Mouse (Mus musculus) heart, embryonic 14.5 days (tissue): ENCODE measurements around the gene Shc2. TPM values are rescaled to one million over a fixed set of nuclear protein-coding genes. Genes with fewer than 3 reads are reported as not detected.

ENCODE experiments used
- ATAC-seq: fragments of 200-750 bp; cut with Nextera tagmentation; 2 replicates; pipeline ENCODE4 v1.8.0; 2017; ENCODE audit warnings: low read depth, moderate TSS enrichment; ENCODE audit not compliant: insufficient number of reproducible peaks, insufficient read depth, low FRiP score
- H3K27ac ChIP-seq, 2 experiments: fragments of 200-500 bp in 1 of 2; fragments of 300-500 bp in 1 of 2; sonication (generic) in 1 of 2; replicated peaks in 1 of 2; 2 replicates each; pipeline ENCODE4 v1.5.1; 2012 to 2014; ENCODE audit warnings: low read depth in 2 of 2, low read length in 2 of 2, control low read depth in 1 of 2, mild to moderate bottlenecking in 1 of 2, mixed read lengths in 1 of 2; ENCODE audit not compliant: control insufficient read depth in 1 of 2, insufficient read depth in 1 of 2
- H3K27me3 ChIP-seq: fragments of 300-500 bp; sonication (generic); 2 replicates; pipeline ENCODE4 v1.6.1; 2014; ENCODE audit warnings: mild to moderate bottlenecking, low read length, control low read depth; ENCODE audit not compliant: control insufficient read depth, insufficient read depth
- H3K36me3 ChIP-seq: fragments of 300-500 bp; sonication (generic); 2 replicates; pipeline ENCODE4 v1.6.1; 2014; ENCODE audit warnings: mild to moderate bottlenecking, control low read depth, low read length, mixed read lengths; ENCODE audit not compliant: control insufficient read depth, insufficient read depth
- H3K4me1 ChIP-seq, 2 experiments: fragments of 200-500 bp in 1 of 2; fragments of 300-500 bp in 1 of 2; sonication (generic) in 1 of 2; 2 replicates each; pipeline ENCODE4 v1.6.1; 2012 to 2014; ENCODE audit warnings: low read length in 2 of 2, control low read depth in 1 of 2, mixed read lengths in 1 of 2; ENCODE audit not compliant: control insufficient read depth in 2 of 2, insufficient read depth in 2 of 2
- H3K4me2 ChIP-seq: fragments of 300-500 bp; sonication (generic); 2 replicates; pipeline ENCODE4 v1.6.1; 2014; ENCODE audit warnings: mild to moderate bottlenecking, low read length
- H3K4me3 ChIP-seq, 2 experiments: fragments of 200-500 bp in 1 of 2; fragments of 300-500 bp in 1 of 2; sonication (generic) in 1 of 2; 2 replicates each; pipeline ENCODE4 v1.5.1; 2012 to 2014; ENCODE audit warnings: low read length in 2 of 2, mild to moderate bottlenecking in 2 of 2, control low read depth in 1 of 2, low read depth in 1 of 2, moderate library complexity in 1 of 2; ENCODE audit not compliant: control insufficient read depth in 1 of 2, insufficient read depth in 1 of 2
- H3K9ac ChIP-seq: fragments of 300-500 bp; sonication (generic); 2 replicates; pipeline ENCODE4 v1.6.1; 2014; ENCODE audit warnings: mild to moderate bottlenecking, low read length
- H3K9me3 ChIP-seq: fragments of 300-500 bp; sonication (generic); 2 replicates; pipeline ENCODE4 v1.6.1; 2016; ENCODE audit warnings: low read length, control low read depth; ENCODE audit not compliant: control insufficient read depth
- WGBS: fragments of 180-500 bp; shearing (Covaris S2); extraction: QIAGEN DNeasy Blood & Tissue Kit; methylation state at CpG from one replicate; pipeline ENCODE4 v1.1.7; 2014; 5-methylcytosine and 5-hydroxymethylcytosine counted together
- polyA plus RNA-seq: library from polyadenylated mRNA; unstranded; fragments of >200 nt; fragmentation: Nextera tagmentation; extraction: Ambion mirVana; gene quantifications from 2 replicates; pipeline ENCODE4 v1.2.1, GENCODE M21; 2014

The Shc2 gene
- polyA plus RNA-seq, 1 experiment from 2014 or later: 1.6 TPM

DNA sequence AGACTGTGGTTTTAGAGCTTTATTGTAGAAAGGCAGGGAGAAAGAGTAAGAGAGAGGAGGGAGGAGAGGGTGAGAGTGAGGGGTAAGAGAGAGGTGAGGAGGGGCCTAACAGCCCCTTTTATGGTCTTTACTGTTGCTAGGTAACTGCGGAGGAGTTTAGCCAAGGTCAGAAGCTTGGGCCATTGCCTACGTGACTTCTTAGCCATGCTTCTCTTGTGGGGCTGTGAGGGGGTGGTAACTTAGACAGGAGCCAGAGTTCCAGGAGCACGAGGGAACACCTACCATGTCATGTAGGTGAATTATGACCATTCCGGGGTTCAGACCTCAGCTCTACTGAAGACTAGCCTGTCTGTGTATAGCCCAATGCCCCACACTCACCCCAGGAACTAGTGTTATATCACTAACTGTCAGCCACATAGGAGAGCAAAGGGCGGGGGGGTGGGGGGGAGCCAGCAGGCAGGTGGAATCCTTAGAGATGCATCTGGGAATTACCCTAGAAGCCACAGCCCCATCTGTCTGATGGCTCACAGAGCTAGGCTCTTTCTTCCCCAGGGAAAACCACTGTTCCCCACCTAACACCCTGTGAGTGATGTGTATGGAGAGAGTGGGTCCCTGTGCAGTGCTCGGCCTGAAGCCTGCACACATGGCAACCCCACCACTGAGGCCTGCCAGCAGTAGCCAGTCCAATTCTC lies 33.8 kb upstream of the Shc2 start:
- no peaks in the 10 kb centered on the region for H3K36me3 ChIP-seq
- 83% methylated on average over 6 of the region's 6 CpGs for WGBS
- ATAC-seq: no peak
- no peak overlapping the region for H3K4me2 ChIP-seq
- H3K9ac ChIP-seq: no peak overlapping the region
- H3K27ac ChIP-seq: no peak overlapping the region
- H3K27me3 ChIP-seq: no peaks in the 10 kb centered on the region
- no peaks in the 10 kb centered on the region for H3K9me3 ChIP-seq
- H3K4me1 ChIP-seq: peaks cover 9 to 12% of the 10 kb centered on the region in 2 experiments
- H3K4me3 ChIP-seq: no peak overlapping the region

DNA sequence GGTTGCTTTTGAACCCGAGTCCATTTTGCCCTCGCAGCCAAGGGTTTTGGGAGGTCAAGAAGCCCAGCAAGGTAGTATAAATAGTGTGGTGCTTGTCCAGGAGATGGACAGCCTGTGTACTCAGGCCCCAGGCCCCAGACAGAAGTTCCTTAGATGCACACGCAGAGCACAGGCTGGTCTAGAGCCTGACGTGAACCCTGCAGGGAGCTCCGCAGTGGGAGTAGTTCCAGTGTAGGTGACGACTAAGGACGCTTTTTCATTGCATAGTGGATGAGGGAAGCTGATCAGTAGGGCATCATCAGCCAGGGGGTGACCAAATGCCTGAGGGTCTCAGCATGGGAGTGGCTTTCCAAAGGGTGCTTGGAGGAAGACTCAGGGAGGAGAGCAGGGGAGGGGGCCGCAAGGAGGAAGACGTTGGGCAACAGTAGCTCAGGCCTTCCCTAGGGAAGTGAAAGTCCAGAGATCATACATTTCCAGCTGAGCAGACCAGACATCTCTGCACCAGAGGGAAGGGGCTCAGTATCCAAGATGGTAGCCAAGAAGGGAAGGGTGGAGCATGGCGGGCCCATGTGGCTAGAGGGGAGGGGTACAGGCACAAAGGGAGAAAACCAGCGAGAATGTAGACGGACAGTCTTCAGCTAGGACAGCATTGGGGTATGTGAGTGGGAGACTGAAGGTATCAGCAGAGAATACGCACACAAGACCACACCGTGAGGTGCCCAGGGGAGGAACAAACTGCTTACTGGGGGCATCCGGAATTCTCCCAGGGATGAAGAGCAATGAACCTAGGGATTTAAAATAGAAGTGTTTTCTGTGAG lies 32.6 kb upstream of the Shc2 start:
- Histone ChIP-seq H3K36me3 (no peaks in the 10 kb centered on the region), H3K9me3 (no peaks in the 10 kb centered on the region), H3K4me1 (peaks cover 5 to 9% of the 10 kb centered on the region in 2 experiments), H3K4me2 (peak overlapping the region; percentile 89), H3K4me3 (peak overlapping the region; percentile 84 to 86), H3K27ac (peak overlapping the region in 1 of 2 experiments; percentile 90; a peak in 1 of 4 replicates), H3K27me3 (no peaks in the 10 kb centered on the region), H3K9ac (peak overlapping the region; percentile 82)
- ATAC-seq: peak; percentile 33; the same call in 1 of the 2 replicates
- WGBS: 39% methylated on average over 15 of the region's 15 CpGs

DNA sequence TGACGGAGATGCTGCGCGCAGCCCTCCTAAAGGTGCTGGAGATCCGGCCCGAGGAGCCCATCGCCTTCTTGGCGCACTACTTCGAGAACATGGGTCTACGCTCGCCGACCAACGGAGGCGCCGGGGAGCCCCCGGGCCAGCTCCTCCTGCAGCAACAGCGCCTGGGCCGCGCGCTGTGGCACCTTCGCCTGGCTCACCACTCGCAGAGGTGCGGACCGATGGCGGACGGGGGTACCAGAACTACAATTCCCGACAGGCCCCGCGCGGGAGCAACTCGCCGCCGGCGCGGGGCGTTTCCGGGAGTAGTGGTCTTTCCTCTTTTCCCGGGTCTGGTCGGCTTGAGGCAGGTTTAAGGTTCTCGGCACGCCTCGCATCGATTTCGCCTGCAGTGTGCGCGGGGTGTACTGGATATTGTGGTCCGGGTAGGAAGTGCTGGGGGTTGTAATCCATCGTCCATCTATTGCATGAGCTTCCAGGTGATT lies 31.9 kb upstream of the Shc2 start:
- peak overlapping the region; percentile 84 to 90 for H3K27ac ChIP-seq
- WGBS: under 1% methylated on average over 47 of the region's 47 CpGs
- peak; percentile 58 for ATAC-seq

GRCm38 (mm10) chr10:79668771-79669575 lies 31.3 kb upstream of the Shc2 start, which contains the start of gene Tpgs1:
TSS of gene Tpgs1 (plus strand) at chr10:79669369.
- Histone ChIP-seq H3K9ac (peak within 1 kb of the TSS; percentile 82), H3K27ac (peak within 1 kb of the TSS; percentile 84 to 90), H3K27me3 (no peaks in the 10 kb centered on the region), H3K4me2 (peak within 1 kb of the TSS; percentile 89), H3K4me1 (peaks cover 5 to 9% of the 10 kb centered on the region in 2 experiments), H3K9me3 (no peaks in the 10 kb centered on the region), H3K4me3 (peak within 1 kb of the TSS; percentile 84 to 86), H3K36me3 (no peaks in the 10 kb centered on the region)
- under 1% methylated on average over 45 of the region's 45 CpGs for WGBS
- ATAC-seq: peak; percentile 57

More for the DNA sequence above, 31.9 kb upstream of the Shc2 start:
- no peaks in the 10 kb centered on the region for H3K36me3 ChIP-seq
- peak overlapping the region; percentile 82 for H3K9ac ChIP-seq
- peak overlapping the region; percentile 84 to 86 for H3K4me3 ChIP-seq
- H3K9me3 ChIP-seq: no peaks in the 10 kb centered on the region
- peak overlapping the region; percentile 89 for H3K4me2 ChIP-seq
- H3K4me1 ChIP-seq: peaks cover 5 to 9% of the 10 kb centered on the region in 2 experiments
- no peaks in the 10 kb centered on the region for H3K27me3 ChIP-seq

GRCm38 (mm10) chr10:79668076-79668475 lies 30.4 kb upstream of the Shc2 start:
- Histone ChIP-seq H3K27me3 (no peaks in the 10 kb centered on the region), H3K4me2 (no peak overlapping the region), H3K4me3 (no peak overlapping the region), H3K9ac (no peak overlapping the region), H3K9me3 (no peaks in the 10 kb centered on the region), H3K4me1 (peaks cover 5 to 9% of the 10 kb centered on the region in 2 experiments), H3K36me3 (no peaks in the 10 kb centered on the region), H3K27ac (no peak overlapping the region)
- no peak for ATAC-seq
- 82% methylated on average over 5 of the region's 5 CpGs for WGBS

DNA sequence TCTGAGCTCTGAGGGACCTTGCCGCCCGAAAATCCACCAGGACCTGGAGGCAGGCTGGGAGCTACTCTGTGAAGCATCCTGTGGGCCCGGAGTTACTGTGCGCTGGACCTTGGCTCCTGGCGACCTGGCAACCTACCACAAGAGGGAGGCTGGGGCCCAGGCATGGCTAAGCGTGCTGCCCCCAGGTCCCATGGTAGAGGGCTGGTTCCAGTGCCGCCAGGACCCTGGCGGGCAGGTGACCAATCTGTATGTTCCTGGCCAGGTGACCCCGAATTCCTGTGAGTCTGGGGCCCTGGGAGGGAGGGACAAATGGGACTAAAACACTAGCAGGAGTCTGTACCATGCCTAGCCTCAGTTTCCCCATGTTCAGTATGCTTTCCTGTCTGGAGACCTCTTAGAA lies 28.8 kb upstream of the Shc2 start:
- peaks cover 8 to 9% of the 10 kb centered on the region in 2 experiments for H3K4me1 ChIP-seq
- no peak overlapping the region for H3K27ac ChIP-seq
- ATAC-seq: no peak
- no peak overlapping the region for H3K4me2 ChIP-seq
- no peaks in the 10 kb centered on the region for H3K36me3 ChIP-seq
- no peaks in the 10 kb centered on the region for H3K27me3 ChIP-seq
- no peak overlapping the region for H3K9ac ChIP-seq
- no peaks in the 10 kb centered on the region for H3K9me3 ChIP-seq
- no peak overlapping the region for H3K4me3 ChIP-seq
- WGBS: 57% methylated on average over 9 of the region's 9 CpGs

DNA sequence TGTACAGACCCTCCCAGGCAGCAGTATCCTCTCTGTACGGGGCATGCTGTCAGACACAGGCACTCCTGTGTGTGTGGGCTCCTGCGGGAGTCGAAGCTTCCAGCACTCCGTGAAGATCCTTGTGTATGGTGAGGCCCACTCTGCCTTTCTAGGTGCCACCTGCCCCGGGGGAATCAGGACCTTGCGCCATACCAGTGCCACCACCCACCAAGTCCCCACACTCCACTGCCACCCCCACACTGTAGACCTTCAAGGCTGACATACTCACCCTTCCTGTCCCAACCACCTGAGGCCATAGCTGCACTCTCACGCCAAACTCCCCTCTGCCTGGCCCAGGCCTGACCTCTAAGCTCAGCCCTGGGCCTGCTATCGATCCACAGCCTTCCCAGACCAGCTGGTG lies 27.3 kb upstream of the Shc2 start:
- no peaks in the 10 kb centered on the region for H3K9me3 ChIP-seq
- 71% methylated on average over 8 of the region's 8 CpGs for WGBS
- ATAC-seq: no peak
- peaks cover 2 to 3% of the 10 kb centered on the region in 2 experiments; a peak in 3 of 4 replicates for H3K4me1 ChIP-seq
- H3K4me3 ChIP-seq: no peak overlapping the region
- H3K27me3 ChIP-seq: no peaks in the 10 kb centered on the region
- no peaks in the 10 kb centered on the region for H3K36me3 ChIP-seq
- H3K27ac ChIP-seq: no peak overlapping the region
- no peak overlapping the region for H3K4me2 ChIP-seq
- no peak overlapping the region for H3K9ac ChIP-seq
